Mouse (Mus musculus): ENCODE data around the gene Zfp384. TPM values are rescaled to one million over a fixed set of nuclear protein-coding genes. Genes with fewer than 3 reads are reported as not detected.
A peak's percentile ranks its signal among the peaks of the same experiment; 100 is the strongest.
"Not testable (repeated sequence)": the region's sequence is repeated elsewhere in the genome, so short reads cannot be mapped to it uniquely, and the experiment has no call there.

Gene Zfp384
- polyA plus RNA-seq, 1 experiment from 2014 or later: 17.0 TPM

GRCm38 (mm10) chr6:125030532-125030931 lies 21.6 kb downstream of the Zfp384 start:
- ATAC-seq (ENCODE audit: low FRiP score, low read depth): 0 out of 2 replicates have a peak, but pooled peaks have one; percentile 17

GRCm38 (mm10) chr6:125031604-125032003 lies 22.7 kb downstream of the Zfp384 start:
- no peak for ATAC-seq (ENCODE audit: low FRiP score, low read depth)
- Histone ChIP-seq H3K4me2 (replicated peaks) (no peak overlapping the region), H3K9ac (no peak overlapping the region), H3K36me3 (peaks cover 57% of the 10 kb centered on the region), H3K27me3 (replicated peaks) (no peaks in the 10 kb centered on the region), H3K4me3 (no peak overlapping the region), H3K9me3 (no peaks in the 10 kb centered on the region), H3K4me1 (no peaks in the 10 kb centered on the region), H3K27ac (no peak overlapping the region)
- WGBS: 92% methylated on average over 16 of the region's 16 CpGs

More at GRCm38 (mm10) chr6:125030532-125030931, 21.6 kb downstream of the Zfp384 start:
- not testable (repeated sequence) for H3K4me3 ChIP-seq; H3K27me3 ChIP-seq (replicated peaks); H3K9ac ChIP-seq; H3K4me2 ChIP-seq (replicated peaks); H3K4me1 ChIP-seq; H3K27ac ChIP-seq; H3K9me3 ChIP-seq
- peaks cover 52% of the 10 kb centered on the region for H3K36me3 ChIP-seq
- WGBS: 45% methylated on average over 8 of the region's 9 CpGs

- no peak overlapping the region for H3K9ac ChIP-seq
- H3K4me2 ChIP-seq (replicated peaks): peak overlapping the region; percentile 60
- WGBS: 95% methylated on average over 4 of the region's 4 CpGs
- H3K4me1 ChIP-seq: peaks cover 8% of the 10 kb centered on the region
- no peaks in the 10 kb centered on the region for H3K27me3 ChIP-seq (replicated peaks)
- no peak for ATAC-seq (ENCODE audit: low FRiP score, low read depth)
- H3K27ac ChIP-seq: no peak overlapping the region
- peaks cover 40% of the 10 kb centered on the region for H3K36me3 ChIP-seq
- H3K4me3 ChIP-seq: no peak overlapping the region
- H3K9me3 ChIP-seq: no peaks in the 10 kb centered on the region
Observed at GRCm38 (mm10) chr6:125038666-125039065, 29.7 kb downstream of the Zfp384 start.

- Histone ChIP-seq H3K4me1 (peaks cover 8% of the 10 kb centered on the region), H3K4me3 (peak overlapping the region; percentile 22), H3K4me2 (replicated peaks) (peak overlapping the region; percentile 60), H3K9ac (peak overlapping the region; percentile 17; the same call in 1 of the 2 replicates), H3K27ac (no peak overlapping the region), H3K9me3 (no peaks in the 10 kb centered on the region), H3K27me3 (replicated peaks) (no peaks in the 10 kb centered on the region), H3K36me3 (peaks cover 40% of the 10 kb centered on the region)
- ATAC-seq (ENCODE audit: low FRiP score, low read depth): peak; percentile 35
- WGBS: 7% methylated on average over 8 of the region's 8 CpGs
Observed at GRCm38 (mm10) chr6:125039131-125039530, 30.2 kb downstream of the Zfp384 start.

GRCm38 (mm10) chr6:125039533-125040153 lies 30.7 kb downstream of the Zfp384 start, which contains the start of gene Ing4:
TSS of gene Ing4 (plus strand) at chr6:125039760.
- peak; percentile 97 for ATAC-seq (ENCODE audit: low FRiP score, low read depth)
- H3K4me2 ChIP-seq (replicated peaks): peak within 1 kb of the TSS; percentile 77
- H3K36me3 ChIP-seq: peaks cover 41% of the 10 kb centered on the region
- H3K4me1 ChIP-seq: peaks cover 8% of the 10 kb centered on the region
- H3K27me3 ChIP-seq (replicated peaks): no peaks in the 10 kb centered on the region
- peak within 1 kb of the TSS; percentile 64 for H3K4me3 ChIP-seq
- no peaks in the 10 kb centered on the region for H3K9me3 ChIP-seq
- H3K9ac ChIP-seq: peak within 1 kb of the TSS; percentile 74
- no peak within 1 kb of the TSS; the same call in 1 of the 2 replicates for H3K27ac ChIP-seq
- WGBS: under 1% methylated on average over 26 of the region's 26 CpGs

- no peak; the same call in 1 of the 2 replicates for ATAC-seq (ENCODE audit: low FRiP score, low read depth)
- 25% methylated on average over 7 of the region's 7 CpGs for whole genome bisulfite sequencing
- peak overlapping the region; percentile 64 for H3K4me3 ChIP-seq
- H3K4me1 ChIP-seq: peaks cover 8% of the 10 kb centered on the region
- H3K4me2 ChIP-seq (replicated peaks): peak overlapping the region; percentile 77
- H3K9me3 ChIP-seq: no peaks in the 10 kb centered on the region
- H3K36me3 ChIP-seq: peaks cover 42% of the 10 kb centered on the region
- H3K27ac ChIP-seq: no peak overlapping the region; the same call in 1 of the 2 replicates
- H3K27me3 ChIP-seq (replicated peaks): no peaks in the 10 kb centered on the region
- peak overlapping the region; percentile 74 for H3K9ac ChIP-seq
Observed at GRCm38 (mm10) chr6:125040221-125040620, 31.3 kb downstream of the Zfp384 start.

- Histone ChIP-seq H3K4me1 (peaks cover 8% of the 10 kb centered on the region), H3K36me3 (peaks cover 39% of the 10 kb centered on the region), H3K27me3 (replicated peaks) (no peaks in the 10 kb centered on the region), H3K4me2 (replicated peaks) (peak overlapping the region; percentile 77; the same call in 1 of the 2 replicates), H3K4me3 (no peak overlapping the region), H3K9ac (no peak overlapping the region), H3K27ac (no peak overlapping the region), H3K9me3 (no peaks in the 10 kb centered on the region)
- WGBS: 92% methylated on average over 7 of the region's 7 CpGs
- no peak for ATAC-seq (ENCODE audit: low FRiP score, low read depth)
Observed at GRCm38 (mm10) chr6:125041047-125041446, 32.1 kb downstream of the Zfp384 start.

- Histone ChIP-seq H3K27me3 (replicated peaks) (no peaks in the 10 kb centered on the region), H3K9ac (no peak overlapping the region), H3K4me1 (peaks cover 8% of the 10 kb centered on the region), H3K36me3 (peaks cover 40% of the 10 kb centered on the region), H3K27ac (no peak overlapping the region), H3K4me2 (replicated peaks) (no peak overlapping the region), H3K9me3 (no peaks in the 10 kb centered on the region), H3K4me3 (no peak overlapping the region)
- WGBS: 95% methylated on average over 7 of the region's 7 CpGs
- ATAC-seq (ENCODE audit: low FRiP score, low read depth): no peak
Observed at GRCm38 (mm10) chr6:125042081-125042480, 33.1 kb downstream of the Zfp384 start.

GRCm38 (mm10) chr6:125046691-125047090 lies 37.7 kb downstream of the Zfp384 start:
- no peaks in the 10 kb centered on the region for H3K4me1 ChIP-seq
- H3K4me3 ChIP-seq: no peak overlapping the region
- peaks cover 78% of the 10 kb centered on the region for H3K36me3 ChIP-seq
- no peak overlapping the region for H3K27ac ChIP-seq
- H3K27me3 ChIP-seq (replicated peaks): no peaks in the 10 kb centered on the region
- H3K9me3 ChIP-seq: no peaks in the 10 kb centered on the region
- WGBS: 45% methylated on average over 5 of the region's 5 CpGs
- H3K4me2 ChIP-seq (replicated peaks): no peak overlapping the region
- no peak overlapping the region for H3K9ac ChIP-seq
- ATAC-seq (ENCODE audit: low FRiP score, low read depth): peak; percentile 37; the same call in 1 of the 2 replicates

- Histone ChIP-seq H3K9me3 (no peaks in the 10 kb centered on the region), H3K27me3 (replicated peaks) (no peaks in the 10 kb centered on the region), H3K9ac (no peak within 1 kb of the TSS), H3K4me3 (no peak within 1 kb of the TSS), H3K4me2 (replicated peaks) (no peak within 1 kb of the TSS), H3K4me1 (no peaks in the 10 kb centered on the region), H3K27ac (no peak within 1 kb of the TSS), H3K36me3 (peaks cover 93% of the 10 kb centered on the region)
- 34% methylated on average over 20 of the region's 20 CpGs for WGBS
- no peak for ATAC-seq (ENCODE audit: low FRiP score, low read depth)
Observed at GRCm38 (mm10) chr6:125049678-125050077, 40.7 kb downstream of the Zfp384 start, which contains the start of gene Acrbp. TSS of gene Acrbp (plus strand) at chr6:125049689.

GRCm38 (mm10) chr6:125051237-125051636 lies 42.3 kb downstream of the Zfp384 start:
- H3K36me3 ChIP-seq: peaks cover 85% of the 10 kb centered on the region
- no peak for ATAC-seq (ENCODE audit: low FRiP score, low read depth)
- H3K9ac ChIP-seq: no peak overlapping the region
- 68% methylated on average over 5 of the region's 5 CpGs for WGBS
- no peak overlapping the region for H3K4me3 ChIP-seq
- H3K9me3 ChIP-seq: no peaks in the 10 kb centered on the region
- H3K27ac ChIP-seq: no peak overlapping the region
- no peak overlapping the region for H3K4me2 ChIP-seq (replicated peaks)
- H3K27me3 ChIP-seq (replicated peaks): no peaks in the 10 kb centered on the region
- no peaks in the 10 kb centered on the region for H3K4me1 ChIP-seq

GRCm38 (mm10) chr6:125061493-125061892 lies 52.5 kb downstream of the Zfp384 start:
- no peak overlapping the region for H3K27ac ChIP-seq
- ATAC-seq (ENCODE audit: low FRiP score, low read depth): peak; percentile 33; the same call in 1 of the 2 replicates
- no peak overlapping the region for H3K9ac ChIP-seq

More at GRCm38 (mm10) chr6:125061493-125061892, 52.5 kb downstream of the Zfp384 start:
- Histone ChIP-seq H3K4me3 (no peak overlapping the region), H3K36me3 (no peaks in the 10 kb centered on the region), H3K27me3 (replicated peaks) (no peaks in the 10 kb centered on the region), H3K9me3 (no peaks in the 10 kb centered on the region), H3K4me2 (replicated peaks) (no peak overlapping the region), H3K4me1 (0 out of 2 replicates have a peak, but pooled peaks cover 3% of the 10 kb centered on the region)
- WGBS: 46% methylated on average over 6 of the region's 6 CpGs

Measured in neural tube, embryonic 12.5 days (tissue).